Mouse (Mus musculus): Measurements from ENCODE around the gene Ddc. TPM values are rescaled to one million over a fixed set of nuclear protein-coding genes. Genes with fewer than 3 reads are reported as not detected.

Gene Ddc
- total RNA-seq, 2 experiments from 2014 or later = 0.61 to 0.81 TPM

DNA sequence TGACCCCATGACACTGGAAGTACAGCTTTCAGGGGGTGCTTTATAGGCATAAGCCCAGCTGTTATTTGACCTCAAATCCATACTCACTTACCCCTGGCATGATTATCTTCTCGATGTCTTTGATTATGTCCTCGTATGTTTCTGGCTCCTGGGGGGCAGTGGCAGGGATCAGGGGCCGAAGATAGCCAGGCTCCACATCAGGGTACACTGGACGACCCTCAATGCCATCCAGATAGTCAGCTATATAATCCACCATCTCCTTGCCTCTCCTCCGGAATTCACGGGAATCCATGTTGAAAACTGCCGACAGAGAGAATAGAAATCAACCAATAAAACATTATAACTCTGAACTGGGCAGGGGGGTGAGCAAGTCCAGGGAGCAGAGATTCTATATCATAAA, 17.6 kb downstream of the Ddc start:
- no peak for DNase-seq
- TF ChIP-seq CTCF (IDR thresholded peaks at IDR 0.05) = no peak
- Histone ChIP-seq H3K4me3 (no peak overlapping the region), H3K27ac (peak overlapping the region; percentile 85)
- intact Hi-C loops (cut with DNase I) = no loop called here

DNA sequence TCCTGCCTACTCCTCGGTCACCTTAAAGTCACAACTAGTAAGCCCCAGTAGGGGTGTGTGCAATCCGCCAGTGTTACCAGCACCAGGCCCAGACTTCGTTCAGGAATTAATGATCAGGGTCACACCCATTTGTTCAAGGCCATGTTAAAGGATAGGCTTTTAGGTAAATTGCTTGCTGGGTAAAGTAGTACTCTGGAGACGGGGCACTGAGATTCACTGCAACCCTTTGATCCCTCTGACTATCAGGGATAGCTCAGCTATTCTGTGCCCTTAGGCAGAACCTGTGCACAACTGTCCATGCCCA, 18.3 kb downstream of the Ddc start:
- no peak for DNase-seq
- TF ChIP-seq CTCF (IDR thresholded peaks at IDR 0.05) = no peak
- intact Hi-C loops (cut with DNase I) = no loop called here
- Histone ChIP-seq H3K4me3 (no peak overlapping the region), H3K27ac (peak overlapping the region; percentile 85)

GRCm38 (mm10) chr11:11878981-11879698, 18.8 kb downstream of the Ddc start:
- intact Hi-C loops (cut with DNase I) = no loop called here
- peak; percentile 54 for DNase-seq
- TF ChIP-seq CTCF (IDR thresholded peaks at IDR 0.05) = no peak
- Histone ChIP-seq H3K27ac (peak overlapping the region; percentile 85), H3K4me3 (no peak overlapping the region)

DNA sequence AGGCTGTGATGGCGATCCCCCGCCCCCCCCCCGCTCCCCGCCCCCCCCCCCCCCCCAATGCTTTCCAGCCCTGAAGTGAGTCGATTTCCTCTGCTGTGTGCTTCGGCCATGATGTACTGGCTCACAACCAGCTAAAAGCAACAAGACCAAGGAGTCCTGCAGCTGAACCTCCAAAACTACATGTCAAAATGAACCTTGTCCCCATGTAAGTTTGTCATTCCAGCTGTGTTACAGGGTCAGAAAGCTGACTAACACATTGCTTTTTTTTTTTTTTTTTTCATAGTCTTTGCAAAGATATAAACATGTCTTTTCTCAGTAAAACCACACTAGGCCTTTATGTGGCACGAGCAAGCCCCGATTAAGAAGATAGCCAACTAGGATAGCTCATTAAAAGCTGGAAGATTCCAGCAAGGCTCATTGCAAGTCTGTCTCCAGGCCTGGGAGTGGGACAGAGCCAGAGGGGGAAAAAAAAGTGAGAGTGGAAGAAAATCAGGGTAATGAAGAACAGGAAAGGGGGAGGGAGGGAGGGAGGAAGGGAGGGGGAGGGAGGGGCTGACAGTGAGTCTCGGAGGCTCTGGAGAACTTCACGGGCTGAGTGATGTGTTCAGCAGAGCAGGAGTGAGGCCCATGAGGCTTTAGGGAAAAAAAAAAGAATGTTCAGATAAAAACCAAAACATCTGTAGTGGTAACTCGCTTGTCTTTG, 19.5 kb downstream of the Ddc start:
- intact Hi-C loops (cut with DNase I) = no loop called here
- DNase-seq = peak; percentile 62
- peak overlapping the region; percentile 85 for H3K27ac ChIP-seq
- no peak for TF ChIP-seq CTCF (IDR thresholded peaks at IDR 0.05)
- no peak overlapping the region for H3K4me3 ChIP-seq

DNA sequence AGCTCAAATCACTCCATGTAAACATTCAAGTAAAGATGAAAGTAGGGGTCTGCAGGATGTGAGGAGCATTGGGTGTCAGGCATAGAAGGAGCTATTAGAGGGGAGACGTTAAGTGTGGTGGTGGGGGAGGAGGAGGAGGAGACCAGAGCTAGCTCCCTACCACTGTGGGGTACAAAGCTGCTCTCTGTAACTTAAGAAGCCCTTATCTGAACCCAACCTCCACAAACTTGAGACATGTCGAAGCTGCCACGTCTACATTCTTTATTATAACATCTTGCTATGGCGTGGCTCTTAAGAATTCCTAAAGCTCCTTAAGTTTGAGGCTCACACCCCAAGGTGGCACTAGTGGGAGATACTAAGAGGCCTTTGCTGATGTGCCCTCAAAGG, 20.1 kb downstream of the Ddc start:
- DNase-seq = no peak
- peak overlapping the region; percentile 67 for H3K27ac ChIP-seq
- intact Hi-C loops (cut with DNase I) = no loop called here
- no peak for TF ChIP-seq CTCF (IDR thresholded peaks at IDR 0.05)
- no peak overlapping the region for H3K4me3 ChIP-seq

GRCm38 (mm10) chr11:11876366-11876765, 21.6 kb downstream of the Ddc start:
- intact Hi-C loops (cut with DNase I) = no loop called here
- Histone ChIP-seq H3K27ac (no peak overlapping the region), H3K4me3 (no peak overlapping the region)
- DNase-seq = no peak
- no peak for TF ChIP-seq CTCF (IDR thresholded peaks at IDR 0.05)

DNA sequence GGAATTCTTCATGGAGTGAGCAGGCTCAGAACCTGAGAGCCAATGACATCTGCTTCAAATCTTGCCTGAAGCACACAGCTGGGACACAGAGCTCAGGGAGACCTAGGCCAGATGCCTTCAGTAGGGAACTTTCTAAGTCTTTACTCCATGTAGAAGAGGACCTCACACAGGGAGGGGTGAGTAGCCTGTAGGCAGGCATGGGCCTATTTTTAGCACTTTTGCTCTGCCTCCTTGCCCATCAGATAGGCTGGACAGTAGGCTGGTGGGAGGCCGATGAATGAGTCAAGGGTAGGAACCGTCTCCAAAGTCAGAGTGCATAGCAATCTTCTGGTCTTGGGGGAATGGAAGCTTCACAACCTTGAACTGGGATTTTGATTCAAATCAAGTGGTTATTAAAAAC, 22.7 kb downstream of the Ddc start:
- TF ChIP-seq CTCF (IDR thresholded peaks at IDR 0.05) = no peak
- no peak for DNase-seq
- intact Hi-C loops (cut with DNase I) = no loop called here
- Histone ChIP-seq H3K4me3 (no peak overlapping the region), H3K27ac (peak overlapping the region; percentile 53)

- Histone ChIP-seq H3K4me3 (peak overlapping the region; percentile 53), H3K27ac (peak overlapping the region; percentile 76)
- DNase-seq = peak; percentile 85
- TF ChIP-seq CTCF (IDR thresholded peaks at IDR 0.05) = no peak
- intact Hi-C loops (cut with DNase I) = no loop called here
These were observed 24.7 kb downstream of the Ddc start for GRCm38 (mm10) chr11:11873023-11873908.

GRCm38 (mm10) chr11:11872140-11872795, 25.7 kb downstream of the Ddc start:
- TF ChIP-seq CTCF (IDR thresholded peaks at IDR 0.05) = no peak
- DNase-seq = no peak
- Histone ChIP-seq H3K4me3 (no peak overlapping the region), H3K27ac (peak overlapping the region; percentile 76)
- intact Hi-C loops (cut with DNase I) = no loop called here

DNA sequence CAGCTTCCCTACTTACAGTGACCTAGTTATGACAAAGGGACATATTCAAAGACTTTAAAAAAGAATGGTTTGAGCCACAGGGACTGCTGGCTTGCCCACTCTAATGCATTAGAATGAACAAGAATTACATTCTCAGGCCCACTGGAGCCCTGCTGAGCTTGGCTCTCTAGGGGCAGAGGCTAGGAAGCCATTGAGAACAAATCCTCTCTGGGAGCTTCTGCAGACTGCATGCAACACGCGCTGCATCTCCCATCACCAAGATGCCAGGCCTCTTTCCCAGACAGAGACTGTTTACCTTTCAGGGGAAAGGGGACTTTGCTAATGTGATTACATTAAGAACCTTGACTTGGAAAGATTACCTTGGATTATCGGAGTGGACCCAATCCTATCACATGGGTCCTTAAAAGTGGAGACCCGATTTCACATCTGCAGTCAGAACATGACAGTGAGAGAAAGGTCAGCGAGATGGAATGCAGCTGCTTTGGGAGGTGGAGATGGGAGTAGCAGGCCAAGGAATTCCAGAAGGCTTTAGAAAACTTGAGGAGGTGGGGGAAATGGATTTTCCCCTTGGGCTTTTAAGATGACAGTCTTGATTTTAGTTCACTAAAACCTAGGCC, 26.6 kb downstream of the Ddc start:
- intact Hi-C loops (cut with DNase I) = no loop called here
- no peak for TF ChIP-seq CTCF (IDR thresholded peaks at IDR 0.05)
- DNase-seq = no peak
- Histone ChIP-seq H3K4me3 (no peak overlapping the region), H3K27ac (peak overlapping the region; percentile 76)

GRCm38 (mm10) chr11:11867971-11868481, 29.9 kb downstream of the Ddc start:
- H3K27ac ChIP-seq = no peak overlapping the region

DNA sequence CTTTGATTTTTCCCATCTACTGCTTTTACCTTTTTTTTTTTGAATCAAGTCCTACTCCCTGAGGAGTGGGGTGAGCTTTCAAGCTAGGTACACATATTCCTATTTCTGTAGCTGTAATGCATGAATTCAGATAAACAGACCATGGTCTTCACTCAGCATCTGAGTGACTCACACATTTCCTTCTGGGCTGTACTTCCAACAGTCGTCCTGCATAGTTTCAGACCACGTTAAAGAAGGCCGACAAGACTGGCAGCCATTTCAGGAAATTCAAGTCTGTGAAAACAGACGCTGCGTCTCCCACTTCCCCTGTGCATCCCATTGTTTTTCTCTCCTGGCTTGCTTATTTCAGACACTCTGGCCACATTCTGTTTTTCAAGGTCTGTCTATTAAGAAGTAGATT, 31.2 kb downstream of the Ddc start:
- DNase-seq = no peak
- Histone ChIP-seq H3K4me3 (no peak overlapping the region), H3K27ac (no peak overlapping the region)
- intact Hi-C loops (cut with DNase I) = no loop called here
- TF ChIP-seq CTCF (IDR thresholded peaks at IDR 0.05) = no peak

More at GRCm38 (mm10) chr11:11867971-11868481, 29.9 kb downstream of the Ddc start:
- no peak for TF ChIP-seq CTCF (IDR thresholded peaks at IDR 0.05)
- intact Hi-C loops (cut with DNase I) = no loop called here
- no peak overlapping the region for H3K4me3 ChIP-seq
- no peak for DNase-seq

All from gastrocnemius, adult 2 months (tissue).